Mouse (Mus musculus): Measurements from ENCODE around the gene Dmpk. TPM values are rescaled to one million over a fixed set of nuclear protein-coding genes. Genes with fewer than 3 reads are reported as not detected.

Gene Dmpk
- polyA plus RNA-seq, 1 experiment from 2014 or later: 17.5 TPM

- peaks cover 17% of the 10 kb centered on the region; the same call in 1 of the 2 replicates for H3K4me1 ChIP-seq
- WGBS: 94% methylated on average over 5 of the region's 5 CpGs
- no peak for ATAC-seq (ENCODE audit: insufficient number of reproducible peaks, insufficient read depth, low FRiP score, low TSS enrichment)
- H3K4me2 ChIP-seq (replicated peaks): no peak overlapping the region
- H3K36me3 ChIP-seq: peaks cover 9% of the 10 kb centered on the region
- H3K9ac ChIP-seq: no peak overlapping the region
- no peak overlapping the region for H3K27ac ChIP-seq
- no peak overlapping the region for H3K4me3 ChIP-seq
- no peaks in the 10 kb centered on the region for H3K27me3 ChIP-seq
- no peaks in the 10 kb centered on the region for H3K9me3 ChIP-seq
Observed at GRCm38 (mm10) chr7:19129396-19129795, 45.7 kb downstream of the Dmpk start.

- Histone ChIP-seq H3K9me3 (no peaks in the 10 kb centered on the region), H3K36me3 (peaks cover 16% of the 10 kb centered on the region), H3K27me3 (no peaks in the 10 kb centered on the region), H3K4me3 (peak overlapping the region; percentile 43), H3K27ac (peak overlapping the region; percentile 86), H3K4me1 (peaks cover 13% of the 10 kb centered on the region; the same call in 1 of the 2 replicates), H3K9ac (peak overlapping the region; percentile 11; the same call in 1 of the 2 replicates), H3K4me2 (replicated peaks) (peak overlapping the region; percentile 61)
- no peak for ATAC-seq (ENCODE audit: insufficient number of reproducible peaks, insufficient read depth, low FRiP score, low TSS enrichment)
- 26% methylated on average over 4 of the region's 4 CpGs for WGBS
Observed at GRCm38 (mm10) chr7:19130657-19131056, 47.0 kb downstream of the Dmpk start.

DNA sequence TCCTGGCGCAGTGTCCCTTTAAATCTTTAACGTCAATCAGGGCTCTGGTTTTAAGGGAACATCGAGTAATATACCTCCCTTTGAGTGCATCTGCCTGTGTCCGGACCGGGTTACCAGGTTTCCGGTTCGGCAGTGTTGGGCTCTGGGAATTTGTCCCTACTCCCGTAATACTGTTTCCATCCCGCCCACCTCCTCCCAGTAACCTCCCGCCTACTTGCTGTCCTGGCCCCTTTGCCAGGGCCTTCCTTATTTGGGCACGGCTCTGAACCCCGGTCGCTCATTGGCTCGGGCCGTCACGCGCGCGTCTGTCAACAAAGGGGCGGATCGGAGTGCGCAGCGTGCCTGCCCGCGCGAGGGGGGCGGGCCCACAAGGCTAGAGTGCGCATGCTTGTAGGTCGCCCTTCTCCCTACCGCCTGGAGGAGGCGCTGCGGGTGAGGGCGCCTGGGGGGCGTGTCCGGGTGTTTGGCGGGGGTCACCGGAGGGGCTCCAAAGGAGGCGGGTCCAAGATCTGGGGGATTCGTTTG lies 47.7 kb downstream of the Dmpk start:
- H3K27me3 ChIP-seq: no peaks in the 10 kb centered on the region
- ATAC-seq (ENCODE audit: insufficient number of reproducible peaks, insufficient read depth, low FRiP score, low TSS enrichment): peak; percentile 97
- peaks cover 23% of the 10 kb centered on the region for H3K36me3 ChIP-seq
- H3K4me2 ChIP-seq (replicated peaks): peak overlapping the region; percentile 61
- H3K4me3 ChIP-seq: peak overlapping the region; percentile 43
- peak overlapping the region; percentile 86 for H3K27ac ChIP-seq
- peaks cover 13% of the 10 kb centered on the region; the same call in 1 of the 2 replicates for H3K4me1 ChIP-seq
- WGBS: under 1% methylated on average over 39 of the region's 39 CpGs
- H3K9me3 ChIP-seq: no peaks in the 10 kb centered on the region
- H3K9ac ChIP-seq: peak overlapping the region; percentile 44

DNA sequence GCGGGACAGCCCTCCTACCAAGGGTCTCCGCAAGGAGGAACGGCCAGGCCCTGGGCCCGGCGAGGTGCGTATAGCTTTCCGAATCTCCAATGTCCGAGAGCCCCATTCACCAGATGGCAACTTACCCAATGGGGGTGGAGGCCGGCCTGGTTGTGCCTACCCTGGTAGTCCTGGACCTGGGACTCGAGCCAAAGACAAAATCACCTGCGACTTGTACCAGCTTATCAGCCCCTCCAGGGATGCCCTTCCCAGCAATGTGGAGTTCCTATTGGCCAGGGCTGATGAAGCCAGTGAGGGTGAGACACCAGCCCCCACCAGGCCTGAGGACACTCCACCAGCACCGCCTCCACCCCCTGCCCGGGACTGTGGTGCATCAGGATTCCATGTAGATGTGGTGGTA lies 52.5 kb downstream of the Dmpk start:
- Histone ChIP-seq H3K27ac (no peak overlapping the region), H3K9ac (no peak overlapping the region), H3K9me3 (no peaks in the 10 kb centered on the region), H3K4me1 (peaks cover 6% of the 10 kb centered on the region; the same call in 1 of the 2 replicates), H3K4me3 (no peak overlapping the region), H3K27me3 (no peaks in the 10 kb centered on the region), H3K4me2 (replicated peaks) (no peak overlapping the region), H3K36me3 (peaks cover 59% of the 10 kb centered on the region)
- WGBS: 93% methylated on average over 13 of the region's 13 CpGs
- ATAC-seq (ENCODE audit: insufficient number of reproducible peaks, insufficient read depth, low FRiP score, low TSS enrichment): no peak

DNA sequence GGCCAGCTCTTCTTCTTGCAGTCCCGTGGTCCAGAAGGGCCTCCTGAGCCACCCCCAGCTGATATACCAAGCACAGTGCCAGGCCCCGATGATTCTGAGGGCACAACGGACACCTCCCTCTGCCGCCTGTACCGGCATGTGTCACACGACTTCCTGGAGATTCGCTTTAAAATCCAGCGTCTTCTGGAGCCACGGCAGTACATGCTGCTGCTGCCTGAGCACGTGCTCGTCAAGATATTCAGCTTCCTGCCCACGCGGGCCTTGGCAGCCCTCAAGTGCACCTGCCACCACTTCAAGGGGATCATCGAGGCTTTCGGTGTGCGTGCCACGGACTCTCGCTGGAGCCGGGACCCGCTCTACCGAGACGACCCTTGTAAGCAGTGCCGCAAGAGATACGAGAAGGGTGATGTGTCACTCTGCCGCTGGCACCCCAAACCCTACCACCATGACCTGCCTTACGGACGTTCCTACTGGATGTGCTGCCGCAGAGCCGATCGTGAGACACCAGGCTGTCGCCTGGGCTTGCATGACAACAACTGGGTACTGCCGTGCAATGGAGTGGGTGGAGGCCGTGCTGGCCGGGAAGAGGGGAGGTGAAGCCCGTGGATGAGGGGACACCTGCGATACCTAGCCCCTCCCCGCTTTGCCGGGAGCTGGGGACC lies 53.2 kb downstream of the Dmpk start:
- Histone ChIP-seq H3K4me2 (replicated peaks) (no peak overlapping the region), H3K4me3 (no peak overlapping the region), H3K9me3 (no peaks in the 10 kb centered on the region), H3K9ac (no peak overlapping the region), H3K4me1 (peaks cover 3% of the 10 kb centered on the region; the same call in 1 of the 2 replicates), H3K27me3 (no peaks in the 10 kb centered on the region), H3K27ac (no peak overlapping the region), H3K36me3 (peaks cover 60% of the 10 kb centered on the region)
- no peak for ATAC-seq (ENCODE audit: insufficient number of reproducible peaks, insufficient read depth, low FRiP score, low TSS enrichment)
- 90% methylated on average over 38 of the region's 38 CpGs for WGBS

DNA sequence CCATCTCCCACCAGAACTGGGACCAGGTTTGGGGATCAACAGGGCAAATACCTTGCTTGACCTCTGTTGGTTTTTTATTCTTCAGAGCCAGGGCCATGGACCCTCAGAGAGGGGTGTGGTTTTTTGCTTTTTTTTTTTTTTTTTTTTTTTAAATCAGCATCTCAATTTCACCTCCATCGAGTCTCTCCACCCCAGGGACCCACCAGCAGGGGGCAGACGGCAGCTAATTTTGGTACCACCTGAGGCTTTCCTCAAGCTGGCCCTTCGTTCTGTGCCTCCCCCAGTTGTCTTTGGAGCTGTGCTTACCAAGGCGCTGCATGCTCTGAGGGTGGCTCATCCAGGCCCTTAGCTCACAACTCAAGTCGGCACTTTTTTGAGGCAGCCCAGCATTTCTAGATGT lies 53.7 kb downstream of the Dmpk start:
- H3K36me3 ChIP-seq: peaks cover 60% of the 10 kb centered on the region
- no peak overlapping the region for H3K27ac ChIP-seq
- H3K4me1 ChIP-seq: no peaks in the 10 kb centered on the region
- no peak overlapping the region for H3K4me3 ChIP-seq
- ATAC-seq (ENCODE audit: insufficient number of reproducible peaks, insufficient read depth, low FRiP score, low TSS enrichment): no peak
- H3K9me3 ChIP-seq: no peaks in the 10 kb centered on the region
- H3K9ac ChIP-seq: no peak overlapping the region
- H3K4me2 ChIP-seq (replicated peaks): no peak overlapping the region
- no peaks in the 10 kb centered on the region for H3K27me3 ChIP-seq
- WGBS: 51% methylated on average over 5 of the region's 5 CpGs

Small RNA genes within 50 kb of the gene (microRNA-seq; reads per million reads assigned to microRNA genes)
- gene Mir3100: not detected

Other genes starting within 250 kb of the Dmpk start
- gene Mill2, start 243.9 kb upstream of the Dmpk start, polyA plus RNA-seq (2016; fragmentation: Nextera tagmentation; extraction: Ambion mirVana): 0.12 and 0.28 TPM in 2 replicates
- 1.1 and 2.0 TPM in 2 replicates for gene Pglyrp1, start 212.5 kb upstream of the Dmpk start, polyA plus RNA-seq (2016; fragmentation: Nextera tagmentation; extraction: Ambion mirVana)
- gene Ccdc61, start 173.4 kb upstream of the Dmpk start, polyA plus RNA-seq (2016; fragmentation: Nextera tagmentation; extraction: Ambion mirVana): 39.7 and 41.0 TPM in 2 replicates
- 1.1 TPM in 2 replicates for gene Nova2, start 158.0 kb upstream of the Dmpk start, polyA plus RNA-seq (2016; fragmentation: Nextera tagmentation; extraction: Ambion mirVana)
- not detected in 2 replicates for gene Nanos2, start 96.4 kb upstream of the Dmpk start, polyA plus RNA-seq (2016; fragmentation: Nextera tagmentation; extraction: Ambion mirVana)
- 7.7 and 9.8 TPM in 2 replicates for gene Mypop, start 92.6 kb upstream of the Dmpk start, polyA plus RNA-seq (2016; fragmentation: Nextera tagmentation; extraction: Ambion mirVana)
- 47.1 and 48.6 TPM in 2 replicates for gene Irf2bp1, start 79.8 kb upstream of the Dmpk start, polyA plus RNA-seq (2016; fragmentation: Nextera tagmentation; extraction: Ambion mirVana)
- 0.13 and 0.18 TPM in 2 replicates for gene Foxa3, start 60.3 kb upstream of the Dmpk start, polyA plus RNA-seq (2016; fragmentation: Nextera tagmentation; extraction: Ambion mirVana)
- gene Sympk, start 59.5 kb upstream of the Dmpk start, polyA plus RNA-seq (2016; fragmentation: Nextera tagmentation; extraction: Ambion mirVana): 51.8 and 56.5 TPM in 2 replicates
- not detected in 2 replicates for gene Rsph6a, start 29.2 kb upstream of the Dmpk start, polyA plus RNA-seq (2016; fragmentation: Nextera tagmentation; extraction: Ambion mirVana)
- gene Dmwd, start 7.6 kb upstream of the Dmpk start, polyA plus RNA-seq (2016; fragmentation: Nextera tagmentation; extraction: Ambion mirVana): 18.8 and 23.1 TPM in 2 replicates
- gene Six5, start 10.7 kb downstream of the Dmpk start, polyA plus RNA-seq (2016; fragmentation: Nextera tagmentation; extraction: Ambion mirVana): 16.6 and 16.9 TPM in 2 replicates
- 3.6 and 3.8 TPM in 2 replicates for gene Gm4969, start 34.5 kb downstream of the Dmpk start, polyA plus RNA-seq (2016; fragmentation: Nextera tagmentation; extraction: Ambion mirVana)
- gene Fbxo46, start 36.0 kb downstream of the Dmpk start, polyA plus RNA-seq (2016; fragmentation: Nextera tagmentation; extraction: Ambion mirVana): 19.8 and 21.6 TPM in 2 replicates
- gene Qpctl, start 65.4 kb downstream of the Dmpk start, polyA plus RNA-seq (2016; fragmentation: Nextera tagmentation; extraction: Ambion mirVana): 16.7 and 17.4 TPM in 2 replicates
- 149 and 166 TPM in 2 replicates for gene Snrpd2, start 65.9 kb downstream of the Dmpk start, polyA plus RNA-seq (2016; fragmentation: Nextera tagmentation; extraction: Ambion mirVana)
- gene Gipr, start 82.3 kb downstream of the Dmpk start, polyA plus RNA-seq (2016; fragmentation: Nextera tagmentation; extraction: Ambion mirVana): 0.54 and 0.84 TPM in 2 replicates
- gene Eml2, start 92.6 kb downstream of the Dmpk start, polyA plus RNA-seq (2016; fragmentation: Nextera tagmentation; extraction: Ambion mirVana): 4.5 and 4.9 TPM in 2 replicates
- gene Gpr4, start 128.7 kb downstream of the Dmpk start, polyA plus RNA-seq (2016; fragmentation: Nextera tagmentation; extraction: Ambion mirVana): 1.4 and 1.7 TPM in 2 replicates
- 38.2 and 40.1 TPM in 2 replicates for gene Opa3, start 144.5 kb downstream of the Dmpk start, polyA plus RNA-seq (2016; fragmentation: Nextera tagmentation; extraction: Ambion mirVana)
- gene Vasp, start 188.0 kb downstream of the Dmpk start, polyA plus RNA-seq (2016; fragmentation: Nextera tagmentation; extraction: Ambion mirVana): 68.2 and 69.3 TPM in 2 replicates
- gene Ppm1n, start 196.2 kb downstream of the Dmpk start, polyA plus RNA-seq (2016; fragmentation: Nextera tagmentation; extraction: Ambion mirVana): 0.18 TPM in 1 of 2 replicates, not detected in the other
- gene Rtn2, start 198.8 kb downstream of the Dmpk start, polyA plus RNA-seq (2016; fragmentation: Nextera tagmentation; extraction: Ambion mirVana): 17.9 and 21.4 TPM in 2 replicates
- 0.05 TPM in 1 of 2 replicates, not detected in the other for gene Fosb, start 226.2 kb downstream of the Dmpk start, polyA plus RNA-seq (2016; fragmentation: Nextera tagmentation; extraction: Ambion mirVana)